Mouse (Mus musculus): Measurements from ENCODE around the gene Kif1c. TPM values are rescaled to one million over a fixed set of nuclear protein-coding genes. Genes with fewer than 3 reads are reported as not detected.

Gene Kif1c
- 4.0 and 6.6 TPM in 2 replicates for polyA plus RNA-seq (2014; fragmentation: Nextera tagmentation; extraction: Ambion mirVana)

DNA sequence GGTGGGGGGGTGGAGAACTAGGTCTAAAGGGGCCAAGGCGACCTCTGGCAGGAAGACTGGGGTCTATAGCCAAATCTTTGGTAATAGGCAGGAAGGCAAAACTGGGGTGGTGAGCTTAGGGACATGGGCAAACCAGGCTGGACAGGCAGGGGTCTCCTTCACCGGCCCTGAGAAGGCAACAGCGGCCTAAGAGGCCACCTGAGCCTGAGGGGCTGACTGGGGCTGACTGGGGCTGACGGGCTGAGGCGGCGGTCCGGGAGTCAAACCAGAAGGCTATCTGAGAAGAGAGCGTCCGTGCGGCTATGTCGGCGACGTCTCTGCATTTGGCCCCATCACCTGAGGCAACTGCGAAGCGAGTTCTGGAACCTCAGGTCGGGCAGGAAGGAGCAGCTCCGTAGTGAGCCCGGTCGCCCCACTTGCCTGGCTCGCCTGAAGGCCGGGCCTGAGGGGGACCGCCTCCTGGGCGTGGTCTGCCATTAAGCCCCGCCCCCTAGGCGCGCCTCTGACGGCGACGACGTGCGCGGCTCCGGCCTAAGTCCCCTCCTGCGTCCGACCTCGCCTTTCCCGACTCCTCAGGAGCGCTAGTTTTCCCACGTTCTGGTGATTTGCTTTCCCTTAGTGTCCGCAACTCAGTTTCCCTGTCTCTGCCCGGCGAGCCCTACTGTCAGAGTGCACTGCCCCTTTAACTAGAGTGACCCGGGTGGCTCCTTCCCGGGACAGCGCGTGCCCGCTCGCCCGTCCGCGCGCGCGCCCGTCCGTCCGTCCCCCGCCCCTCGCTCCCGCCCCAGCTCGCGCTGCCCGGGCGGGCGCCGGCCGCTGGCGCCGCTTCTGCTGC lies at the start of gene Kif1c, which contains the start of gene Inca1:
TSS of gene Kif1c (plus strand) at position 827 of the 835 bp plus-strand sequence.
TSS of gene Inca1 (minus strand) at position 434 of the 835 bp plus-strand sequence.
- Histone ChIP-seq H3K4me3 (replicated peaks; ENCODE audit: low read depth, low read length) (peak within 1 kb of the TSS; percentile 87), H3K9me3 (ENCODE audit: control insufficient read depth, low read length) (no peaks in the 10 kb centered on the region), H3K27me3 (ENCODE audit: control insufficient read depth, insufficient read depth, low read length) (no peaks in the 10 kb centered on the region), H3K9ac (replicated peaks; ENCODE audit: low read length) (peak within 1 kb of the TSS; percentile 82), H3K27ac (replicated peaks; ENCODE audit: low read depth, low read length) (peak within 1 kb of the TSS; percentile 90), H3K4me1 (ENCODE audit: control insufficient read depth, insufficient read depth, low read length) (peaks cover 18% of the 10 kb centered on the region), H3K4me2 (ENCODE audit: low read length) (peak within 1 kb of the TSS; percentile 81), H3K36me3 (ENCODE audit: control insufficient read depth, insufficient read depth, low read length) (peaks cover 13% of the 10 kb centered on the region)
- peak; percentile 95 for ATAC-seq (ENCODE audit: low FRiP score, low TSS enrichment)
- DNase-seq = peak; percentile 96
- under 1% methylated on average over 65 of the region's 69 CpGs for WGBS

GRCm38 (mm10) chr11:70651391-70651790 lies 49.0 kb upstream of the Kif1c start:
- H3K4me1 ChIP-seq (ENCODE audit: control insufficient read depth, insufficient read depth, low read length) = peaks cover 39% of the 10 kb centered on the region
- peaks cover 43% of the 10 kb centered on the region for H3K36me3 ChIP-seq (ENCODE audit: control insufficient read depth, insufficient read depth, low read length)
- H3K4me3 ChIP-seq (replicated peaks; ENCODE audit: low read depth, low read length) = no peak overlapping the region
- H3K27me3 ChIP-seq (ENCODE audit: control insufficient read depth, insufficient read depth, low read length) = no peaks in the 10 kb centered on the region
- no peaks in the 10 kb centered on the region for H3K9me3 ChIP-seq (ENCODE audit: control insufficient read depth, low read length)
- ATAC-seq (ENCODE audit: low FRiP score, low TSS enrichment) (no peak), DNase-seq (no peak)
- 85% methylated on average over 2 of the region's 2 CpGs for WGBS
- H3K9ac ChIP-seq (replicated peaks; ENCODE audit: low read length) = no peak overlapping the region
- no peak overlapping the region for H3K4me2 ChIP-seq (ENCODE audit: low read length)
- no peak overlapping the region for H3K27ac ChIP-seq (replicated peaks; ENCODE audit: low read depth, low read length)

- H3K4me3 ChIP-seq (replicated peaks; ENCODE audit: low read depth, low read length) = peak overlapping the region; percentile 99
- peaks cover 43% of the 10 kb centered on the region for H3K4me1 ChIP-seq (ENCODE audit: control insufficient read depth, insufficient read depth, low read length)
- no peak overlapping the region for H3K27ac ChIP-seq (replicated peaks; ENCODE audit: low read depth, low read length)
- ATAC-seq (ENCODE audit: low FRiP score, low TSS enrichment) (no peak), DNase-seq (no peak)
- 77% methylated on average over 12 of the region's 12 CpGs for WGBS
- H3K9me3 ChIP-seq (ENCODE audit: control insufficient read depth, low read length) = no peaks in the 10 kb centered on the region
- peak overlapping the region; percentile 86 for H3K4me2 ChIP-seq (ENCODE audit: low read length)
- peaks cover 43% of the 10 kb centered on the region for H3K36me3 ChIP-seq (ENCODE audit: control insufficient read depth, insufficient read depth, low read length)
- H3K27me3 ChIP-seq (ENCODE audit: control insufficient read depth, insufficient read depth, low read length) = no peaks in the 10 kb centered on the region
- H3K9ac ChIP-seq (replicated peaks; ENCODE audit: low read length) = no peak overlapping the region
These were observed 48.1 kb upstream of the Kif1c start for GRCm38 (mm10) chr11:70652029-70652883.

DNA sequence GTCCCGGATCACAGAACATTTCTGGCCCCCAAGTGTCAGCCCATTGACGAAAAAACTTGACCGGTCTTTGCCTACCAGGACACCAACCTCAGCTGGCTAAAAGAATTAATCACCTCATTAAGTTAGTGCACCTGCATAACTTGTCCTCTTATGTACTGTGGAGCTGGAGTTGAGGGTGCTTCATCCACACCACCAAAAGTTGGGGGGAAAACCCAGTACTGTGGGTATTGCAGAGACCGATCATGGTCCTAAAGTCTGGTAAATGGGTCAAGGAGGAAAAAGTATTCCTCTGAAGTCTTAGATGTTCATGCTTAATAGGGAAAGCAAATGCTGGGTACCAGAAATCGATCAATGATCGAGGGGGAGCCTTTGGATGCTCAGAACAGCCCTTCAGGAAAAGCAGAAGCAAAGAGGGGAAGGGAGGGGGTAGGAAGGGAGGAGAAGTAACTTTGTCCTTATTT lies 47.4 kb upstream of the Kif1c start:
- Histone ChIP-seq H3K36me3 (ENCODE audit: control insufficient read depth, insufficient read depth, low read length) (peaks cover 43% of the 10 kb centered on the region), H3K9me3 (ENCODE audit: control insufficient read depth, low read length) (no peaks in the 10 kb centered on the region), H3K4me1 (ENCODE audit: control insufficient read depth, insufficient read depth, low read length) (peaks cover 41% of the 10 kb centered on the region), H3K27me3 (ENCODE audit: control insufficient read depth, insufficient read depth, low read length) (no peaks in the 10 kb centered on the region), H3K27ac (replicated peaks; ENCODE audit: low read depth, low read length) (peak overlapping the region; percentile 96; the same call in 1 of the 2 replicates), H3K9ac (replicated peaks; ENCODE audit: low read length) (peak overlapping the region; percentile 97), H3K4me3 (replicated peaks; ENCODE audit: low read depth, low read length) (peak overlapping the region; percentile 99), H3K4me2 (ENCODE audit: low read length) (peak overlapping the region; percentile 86)
- DNase-seq = no peak
- WGBS = 68% methylated on average over 6 of the region's 6 CpGs
- ATAC-seq (ENCODE audit: low FRiP score, low TSS enrichment) = no peak; the same call in 1 of the 2 replicates

- Histone ChIP-seq H3K9ac (replicated peaks; ENCODE audit: low read length) (peak overlapping the region; percentile 97), H3K27me3 (ENCODE audit: control insufficient read depth, insufficient read depth, low read length) (no peaks in the 10 kb centered on the region), H3K9me3 (ENCODE audit: control insufficient read depth, low read length) (no peaks in the 10 kb centered on the region), H3K4me1 (ENCODE audit: control insufficient read depth, insufficient read depth, low read length) (peaks cover 35% of the 10 kb centered on the region), H3K36me3 (ENCODE audit: control insufficient read depth, insufficient read depth, low read length) (peaks cover 43% of the 10 kb centered on the region), H3K4me3 (replicated peaks; ENCODE audit: low read depth, low read length) (peak overlapping the region; percentile 99), H3K27ac (replicated peaks; ENCODE audit: low read depth, low read length) (peak overlapping the region; percentile 96), H3K4me2 (ENCODE audit: low read length) (peak overlapping the region; percentile 86)
- 2% methylated on average over 58 of the region's 63 CpGs for WGBS
- ATAC-seq (ENCODE audit: low FRiP score, low TSS enrichment) (peak; percentile 63), DNase-seq (peak; percentile 82)
These were observed 46.8 kb upstream of the Kif1c start for GRCm38 (mm10) chr11:70653345-70654197.

DNA sequence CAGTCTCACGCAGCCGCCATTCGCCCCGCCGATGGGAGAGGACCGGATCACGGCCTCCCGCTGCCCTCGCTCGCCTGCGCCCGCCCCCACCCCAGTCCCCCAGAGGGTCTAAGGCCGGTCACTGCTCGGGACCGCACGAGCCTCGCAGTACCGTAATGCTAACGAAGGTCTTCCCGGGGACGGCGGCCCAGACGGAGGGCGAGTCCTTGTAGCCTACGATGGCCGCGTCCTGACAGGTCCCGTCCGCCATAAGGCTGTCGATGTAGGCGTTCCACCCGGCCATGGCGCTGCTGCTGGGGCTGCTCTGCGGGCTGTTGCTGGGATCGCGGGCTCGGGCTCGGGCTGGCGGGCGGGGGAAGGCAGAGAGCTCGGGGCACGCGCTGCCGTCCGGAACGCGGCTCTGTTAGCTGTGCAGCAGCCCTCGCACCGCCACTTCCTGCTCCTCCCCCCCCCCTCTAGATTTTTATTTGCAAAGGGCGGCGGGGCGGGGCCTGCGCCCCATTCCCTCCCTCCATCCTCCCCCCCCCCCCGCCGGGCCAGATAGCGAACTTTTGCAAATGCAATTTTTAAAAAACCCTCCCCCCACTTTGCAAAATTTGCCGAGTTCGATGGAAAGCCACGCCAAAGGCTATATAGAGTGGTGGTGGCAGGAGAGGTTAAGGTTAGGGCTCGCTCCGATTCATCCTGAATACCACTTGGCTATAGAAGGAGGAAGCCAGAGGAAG lies 46.0 kb upstream of the Kif1c start, which contains the start of gene Pfn1:
TSS of gene Pfn1 (minus strand) at position 447 of the 725 bp plus-strand sequence.
- peak within 1 kb of the TSS; percentile 86 for H3K4me2 ChIP-seq (ENCODE audit: low read length)
- ATAC-seq (ENCODE audit: low FRiP score, low TSS enrichment) (peak; percentile 57), DNase-seq (peak; percentile 90)
- peaks cover 37% of the 10 kb centered on the region for H3K36me3 ChIP-seq (ENCODE audit: control insufficient read depth, insufficient read depth, low read length)
- H3K9me3 ChIP-seq (ENCODE audit: control insufficient read depth, low read length) = no peaks in the 10 kb centered on the region
- peak within 1 kb of the TSS; percentile 96 for H3K27ac ChIP-seq (replicated peaks; ENCODE audit: low read depth, low read length)
- H3K4me3 ChIP-seq (replicated peaks; ENCODE audit: low read depth, low read length) = peak within 1 kb of the TSS; percentile 99
- WGBS = under 1% methylated on average over 61 of the region's 61 CpGs
- peak within 1 kb of the TSS; percentile 97 for H3K9ac ChIP-seq (replicated peaks; ENCODE audit: low read length)
- no peaks in the 10 kb centered on the region for H3K27me3 ChIP-seq (ENCODE audit: control insufficient read depth, insufficient read depth, low read length)
- peaks cover 28% of the 10 kb centered on the region for H3K4me1 ChIP-seq (ENCODE audit: control insufficient read depth, insufficient read depth, low read length)

- Histone ChIP-seq H3K4me2 (ENCODE audit: low read length) (peak overlapping the region; percentile 86), H3K9ac (replicated peaks; ENCODE audit: low read length) (peak overlapping the region; percentile 97), H3K4me1 (ENCODE audit: control insufficient read depth, insufficient read depth, low read length) (peaks cover 28% of the 10 kb centered on the region), H3K9me3 (ENCODE audit: control insufficient read depth, low read length) (no peaks in the 10 kb centered on the region), H3K4me3 (replicated peaks; ENCODE audit: low read depth, low read length) (peak overlapping the region; percentile 99), H3K27ac (replicated peaks; ENCODE audit: low read depth, low read length) (peak overlapping the region; percentile 96), H3K36me3 (ENCODE audit: control insufficient read depth, insufficient read depth, low read length) (peaks cover 30% of the 10 kb centered on the region), H3K27me3 (ENCODE audit: control insufficient read depth, insufficient read depth, low read length) (no peaks in the 10 kb centered on the region)
- DNase-seq = peak; percentile 92
- peak; percentile 56 for ATAC-seq (ENCODE audit: low FRiP score, low TSS enrichment)
- under 1% methylated on average over 48 of the region's 48 CpGs for WGBS
These were observed 45.3 kb upstream of the Kif1c start for GRCm38 (mm10) chr11:70654923-70655570.

Measured in midbrain, embryonic 14.5 days (tissue).